Mouse (Mus musculus) liver, adult 2 months (tissue): Measurements from ENCODE around the gene Gnl2.

ENCODE experiments used
- CTCF ChIP-seq: fragments of 200-500 bp; IDR thresholded peaks from 2 replicates; pipeline ENCODE4 v1.5.1; 2011; ENCODE audit warnings: low read depth, low read length, control low read depth
- POLR2A ChIP-seq: fragments of 200-500 bp; IDR thresholded peaks from 2 replicates; pipeline ENCODE4 v1.6.1; 2011; ENCODE audit warnings: low read length, control low read depth; ENCODE audit not compliant: insufficient read depth; ENCODE audit errors: extremely low read depth

- TF ChIP-seq POLR2A: no peak
- TF ChIP-seq CTCF: no peak
Observed at GRCm38 (mm10) chr4:125020780-125021538, 4.6 kb downstream of the Gnl2 start.
